Mouse (Mus musculus) embryonic facial prominence, embryonic 14.5 days (tissue): Measurements from ENCODE around the gene Gaa. TPM values are rescaled to one million over a fixed set of nuclear protein-coding genes. Genes with fewer than 3 reads are reported as not detected.
A peak's percentile ranks its signal among the peaks of the same experiment; 100 is the strongest.

Experiments used
- ATAC-seq: fragments of 200-750 bp; cut with Nextera tagmentation; 2 replicates; pipeline ENCODE4 v1.8.0; 2017; ENCODE audit warnings: low read depth, moderate number of reproducible peaks, moderate TSS enrichment
- DNase-seq: peaks from one replicate; pipeline ENCODE4 v3.0.0-alpha.2; 2015; ENCODE audit warnings: low spot score
- H3K27ac ChIP-seq: fragments of 300-500 bp; sonication (generic); replicated peaks from 2 replicates; pipeline ENCODE4 v1.5.1; 2014; ENCODE audit warnings: low read depth, mild to moderate bottlenecking, low read length, moderate library complexity
- H3K27me3 ChIP-seq: fragments of 300-500 bp; sonication (generic); replicated peaks from 2 replicates; pipeline ENCODE4 v1.6.1; 2014; ENCODE audit warnings: low read length; ENCODE audit not compliant: control insufficient read depth, insufficient read depth
- H3K36me3 ChIP-seq: fragments of 300-500 bp; sonication (generic); 2 replicates; pipeline ENCODE4 v1.6.1; 2014; ENCODE audit warnings: low read length, mixed read lengths; ENCODE audit not compliant: control insufficient read depth, insufficient read depth
- H3K4me1 ChIP-seq: fragments of 300-500 bp; sonication (generic); 2 replicates; pipeline ENCODE4 v1.6.1; 2014; ENCODE audit warnings: antibody characterized with exemption, low read length; ENCODE audit not compliant: control insufficient read depth, insufficient read depth
- H3K4me2 ChIP-seq: fragments of 300-500 bp; sonication (generic); 2 replicates; pipeline ENCODE4 v1.6.1; 2014; ENCODE audit warnings: low read depth, mild to moderate bottlenecking, low read length, moderate library complexity, mixed read lengths
- H3K4me3 ChIP-seq: fragments of 300-500 bp; sonication (generic); 2 replicates; pipeline ENCODE4 v1.5.1; 2014; ENCODE audit warnings: low read depth, mild to moderate bottlenecking, low read length
- H3K9ac ChIP-seq: fragments of 300-500 bp; sonication (generic); 2 replicates; pipeline ENCODE4 v1.6.1; 2014; ENCODE audit warnings: low read depth, mild to moderate bottlenecking, low read length, moderate library complexity, mixed read lengths
- H3K9me3 ChIP-seq: fragments of 300-500 bp; sonication (generic); 2 replicates; pipeline ENCODE4 v1.6.1; 2016; ENCODE audit warnings: low read length; ENCODE audit not compliant: control insufficient read depth
- WGBS: fragments of 180-500 bp; shearing (Covaris S2); extraction: QIAGEN DNeasy Blood & Tissue Kit; methylation state at CpG from one replicate; pipeline ENCODE4 v1.1.7; 2014; 5-methylcytosine and 5-hydroxymethylcytosine counted together
- polyA plus RNA-seq: library from polyadenylated mRNA; unstranded; fragments of >200 nt; fragmentation: Nextera tagmentation; extraction: Ambion mirVana; gene quantifications from 2 replicates; pipeline ENCODE4 v1.2.1, GENCODE M21; 2014

The Gaa gene
- polyA plus RNA-seq, 1 experiment from 2014 or later: 82.0 TPM

DNA sequence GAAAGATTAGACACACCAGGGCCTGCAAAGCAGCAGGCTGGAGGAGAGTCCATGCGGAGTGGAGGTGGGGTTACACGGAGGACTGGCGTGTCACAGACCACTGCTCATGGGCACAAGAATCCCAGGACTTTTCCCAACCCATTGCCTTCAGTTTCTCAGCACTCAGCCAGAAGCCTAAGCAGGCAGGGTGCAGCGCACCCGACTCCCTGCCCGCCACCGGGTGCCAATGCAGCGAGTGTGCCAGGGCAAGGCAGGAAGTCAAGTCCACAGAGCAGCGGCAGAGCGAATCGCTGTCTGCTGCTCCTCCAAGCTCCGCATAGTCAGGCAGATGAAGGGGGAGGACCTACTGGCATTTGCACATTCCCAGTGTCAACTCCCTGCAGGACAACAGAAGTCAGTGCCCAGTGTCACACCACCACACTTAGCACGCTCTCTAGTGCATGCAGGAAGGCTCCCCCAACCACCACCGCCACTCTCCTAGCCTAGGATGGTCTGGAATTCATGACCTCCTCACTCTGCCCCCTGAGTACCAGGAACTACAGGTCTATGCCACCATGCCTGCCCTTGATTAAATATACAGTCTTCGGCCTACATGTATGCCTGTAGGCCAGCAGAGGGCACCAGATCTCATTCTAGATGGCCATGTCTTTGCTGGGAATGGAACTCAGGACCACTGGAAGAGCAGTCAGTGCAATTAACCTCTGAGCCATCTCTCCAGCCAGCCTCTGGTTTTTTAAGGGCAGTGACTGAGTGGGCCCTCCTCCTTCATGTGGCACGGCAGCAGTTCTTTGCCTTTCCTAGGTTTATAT, 37.4 kb downstream of the Gaa start:
- H3K9ac ChIP-seq: no peak overlapping the region
- H3K36me3 ChIP-seq: no peaks in the 10 kb centered on the region
- 0 out of 2 replicates have a peak, but pooled peaks cover 6% of the 10 kb centered on the region for H3K4me1 ChIP-seq
- no peaks in the 10 kb centered on the region for H3K9me3 ChIP-seq
- no peak for ATAC-seq
- H3K27me3 ChIP-seq: no peaks in the 10 kb centered on the region
- H3K4me2 ChIP-seq: no peak overlapping the region
- no peak overlapping the region for H3K27ac ChIP-seq
- peak; percentile 67 for DNase-seq
- no peak overlapping the region for H3K4me3 ChIP-seq
- WGBS: 35% methylated on average over 10 of the region's 16 CpGs

GRCm38 (mm10) chr11:119306762-119307657, 39.3 kb downstream of the Gaa start:
- no peak overlapping the region for H3K9ac ChIP-seq
- H3K4me2 ChIP-seq: no peak overlapping the region
- WGBS: 48% methylated on average over 13 of the region's 13 CpGs
- no peak overlapping the region for H3K27ac ChIP-seq
- ATAC-seq (no peak), DNase-seq (peak; percentile 32)
- H3K9me3 ChIP-seq: no peaks in the 10 kb centered on the region
- H3K4me3 ChIP-seq: no peak overlapping the region
- no peaks in the 10 kb centered on the region for H3K27me3 ChIP-seq
- H3K36me3 ChIP-seq: no peaks in the 10 kb centered on the region
- H3K4me1 ChIP-seq: 0 out of 2 replicates have a peak, but pooled peaks cover 6% of the 10 kb centered on the region

DNA sequence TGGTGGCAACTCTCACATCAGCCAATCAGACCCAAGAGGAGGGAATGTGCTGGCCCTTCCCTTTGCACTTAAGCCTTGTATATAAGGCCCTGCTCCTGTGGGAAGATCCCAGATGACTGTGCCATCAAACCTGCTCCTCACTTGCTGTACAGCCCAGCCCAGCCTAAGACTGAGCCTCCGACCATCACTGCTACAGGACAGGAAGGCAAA, 39.9 kb downstream of the Gaa start, which contains the start of gene Card14:
Gene Card14, plus strand, starts transcription at position 111 of the 210 bp plus-strand sequence.
- DNase-seq (no peak), ATAC-seq (no peak)
- H3K27me3 ChIP-seq: no peaks in the 10 kb centered on the region
- peak within 1 kb of the TSS; percentile 10; the same call in 1 of the 2 replicates for H3K4me2 ChIP-seq
- no peaks in the 10 kb centered on the region for H3K9me3 ChIP-seq
- no peak within 1 kb of the TSS for H3K4me3 ChIP-seq
- 14% methylated on average over 1 of the region's 1 CpGs for WGBS
- H3K27ac ChIP-seq: no peak within 1 kb of the TSS
- H3K4me1 ChIP-seq: 0 out of 2 replicates have a peak, but pooled peaks cover 6% of the 10 kb centered on the region
- peak within 1 kb of the TSS; percentile 42; the same call in 1 of the 2 replicates for H3K9ac ChIP-seq
- no peaks in the 10 kb centered on the region for H3K36me3 ChIP-seq

GRCm38 (mm10) chr11:119307916-119308315, 40.2 kb downstream of the Gaa start:
- peak overlapping the region; percentile 42; the same call in 1 of the 2 replicates for H3K9ac ChIP-seq
- DNase-seq (no peak), ATAC-seq (no peak)
- H3K27me3 ChIP-seq: no peaks in the 10 kb centered on the region
- no peaks in the 10 kb centered on the region for H3K9me3 ChIP-seq
- no peak overlapping the region for H3K4me3 ChIP-seq
- peak overlapping the region; percentile 10; the same call in 1 of the 2 replicates for H3K4me2 ChIP-seq
- H3K36me3 ChIP-seq: no peaks in the 10 kb centered on the region
- H3K27ac ChIP-seq: no peak overlapping the region
- 19% methylated on average over 11 of the region's 11 CpGs for WGBS
- H3K4me1 ChIP-seq: 0 out of 2 replicates have a peak, but pooled peaks cover 6% of the 10 kb centered on the region

- Histone ChIP-seq H3K9me3 (no peaks in the 10 kb centered on the region), H3K27me3 (no peaks in the 10 kb centered on the region), H3K4me1 (0 out of 2 replicates have a peak, but pooled peaks cover 6% of the 10 kb centered on the region), H3K36me3 (no peaks in the 10 kb centered on the region), H3K4me2 (no peak overlapping the region; the same call in 1 of the 2 replicates), H3K27ac (no peak overlapping the region), H3K4me3 (no peak overlapping the region), H3K9ac (no peak overlapping the region)
- WGBS: 15% methylated on average over 9 of the region's 10 CpGs
- DNase-seq (no peak), ATAC-seq (no peak)
Observed at GRCm38 (mm10) chr11:119310621-119311020, 42.9 kb downstream of the Gaa start.

DNA sequence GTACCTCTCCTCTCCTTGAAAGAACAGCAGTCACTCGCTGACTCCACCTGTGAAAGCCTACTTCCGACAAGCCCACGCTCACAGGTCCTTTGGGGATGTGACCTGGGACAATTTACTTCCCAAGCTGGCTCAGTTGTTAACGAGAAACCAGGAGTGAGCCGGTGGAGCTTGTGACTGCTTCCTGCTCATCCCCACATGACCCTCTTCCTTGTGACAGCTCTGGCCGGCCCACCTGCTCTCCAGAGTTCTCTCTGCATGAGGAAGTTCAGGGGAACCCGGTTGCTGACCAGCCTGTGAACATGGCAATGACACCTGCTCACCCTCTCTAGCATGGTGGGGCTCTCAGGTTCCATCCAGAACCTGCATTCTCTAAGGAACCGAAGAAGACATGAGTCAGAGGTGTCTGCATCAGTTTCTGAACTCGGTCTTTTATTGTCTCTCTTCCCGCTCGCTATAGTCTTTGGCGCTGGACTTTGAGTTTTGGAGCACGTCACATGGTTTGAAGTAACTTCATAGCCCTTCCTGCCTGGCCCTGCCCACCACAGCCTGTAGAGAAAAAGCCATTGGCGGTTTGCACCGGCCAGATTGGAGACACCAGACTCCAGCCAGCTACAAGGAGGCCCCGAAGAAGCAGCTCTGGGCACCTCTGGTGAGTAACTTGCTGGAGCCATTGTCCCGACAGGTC, 46.7 kb downstream of the Gaa start:
- H3K27ac ChIP-seq: no peak overlapping the region
- no peaks in the 10 kb centered on the region for H3K4me1 ChIP-seq
- H3K27me3 ChIP-seq: no peaks in the 10 kb centered on the region
- H3K9ac ChIP-seq: no peak overlapping the region
- no peak for ATAC-seq
- H3K9me3 ChIP-seq: no peaks in the 10 kb centered on the region
- 76% methylated on average over 17 of the region's 17 CpGs for WGBS
- no peak overlapping the region for H3K4me2 ChIP-seq
- DNase-seq: no peak
- H3K36me3 ChIP-seq: no peaks in the 10 kb centered on the region
- H3K4me3 ChIP-seq: no peak overlapping the region

GRCm38 (mm10) chr11:119316720-119317119, 49.0 kb downstream of the Gaa start:
- WGBS: 91% methylated on average over 4 of the region's 4 CpGs
- Histone ChIP-seq H3K27ac (no peak overlapping the region), H3K9me3 (no peaks in the 10 kb centered on the region), H3K4me2 (no peak overlapping the region), H3K27me3 (no peaks in the 10 kb centered on the region), H3K4me3 (no peak overlapping the region), H3K9ac (no peak overlapping the region), H3K4me1 (no peaks in the 10 kb centered on the region), H3K36me3 (no peaks in the 10 kb centered on the region)
- no peak for ATAC-seq
- DNase-seq: no peak

- Histone ChIP-seq H3K9me3 (no peaks in the 10 kb centered on the region), H3K27ac (no peak overlapping the region), H3K4me2 (no peak overlapping the region), H3K9ac (no peak overlapping the region), H3K36me3 (no peaks in the 10 kb centered on the region), H3K4me1 (no peaks in the 10 kb centered on the region), H3K27me3 (no peaks in the 10 kb centered on the region), H3K4me3 (no peak overlapping the region)
- no peak for ATAC-seq
- WGBS: 75% methylated on average over 13 of the region's 13 CpGs
- no peak for DNase-seq
Observed at GRCm38 (mm10) chr11:119322521-119322920, 54.8 kb downstream of the Gaa start.
